In the genomic region with DNA sequence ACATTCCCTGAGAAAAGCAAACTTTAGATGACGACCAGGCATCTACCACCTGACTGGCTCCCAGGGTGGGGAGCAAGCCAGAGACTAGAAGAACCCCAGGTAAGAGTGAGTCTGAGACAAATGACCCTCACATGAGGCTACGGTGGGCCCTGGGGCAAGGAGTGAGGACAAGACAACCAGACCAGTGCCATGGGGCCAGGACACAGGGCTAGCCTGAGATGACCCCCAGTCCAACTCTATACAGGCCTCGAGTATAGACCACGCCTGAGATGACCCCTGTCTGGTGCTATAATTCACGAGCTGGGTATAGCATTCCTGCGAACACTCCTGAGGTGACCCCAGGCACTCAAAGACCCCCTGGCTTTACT, we compare ENCODE assay signal across 12 mouse cellular contexts.
DNase-seq lines count a peak whose midpoint lies in the region; ATAC-seq and TF ChIP-seq lines count a peak whose summit lies in the region.
"Had no signal": no experiment of that assay in that cellular context is flagged by ENCODE, and none has a peak within 500 bp of the region (broad histone marks: within the 10 kb centered on the region; RNA-seq: fewer than 3 reads in every experiment).

No protein-coding gene starts in this region.

- no peak overlapping the region for H3K4me2 ChIP-seq in kidney, embryonic 14.5 days (replicated peaks; ENCODE audit: low read depth, low read length)
- H3K4me2 ChIP-seq in forebrain, embryonic 16.5 days (ENCODE audit: low read length), result no peak overlapping the region
- no peak overlapping the region for H3K4me2 ChIP-seq in liver, embryonic 14.5 days (ENCODE audit: low read depth)
- H3K4me2 ChIP-seq: heart, embryonic 12.5 days had no signal

- H3K27ac ChIP-seq in kidney, embryonic 14.5 days (ENCODE audit: low read depth, low read length), result no peak overlapping the region
- H3K27ac ChIP-seq in MEL (ENCODE audit: control insufficient read depth, low read depth, low read length), result no peak overlapping the region
- H3K27ac ChIP-seq in forebrain, embryonic 16.5 days (ENCODE audit: low read length), result no peak overlapping the region
- H3K27ac ChIP-seq in liver, embryonic 14.5 days, result no peak overlapping the region
- H3K27ac ChIP-seq: macrophage had no signal

- no peak for TF ChIP-seq RAD21 in MEL (IDR thresholded peaks at IDR 0.05; ENCODE audit: low read depth, low read length)

- WGBS in kidney, embryonic 14.5 days, result 66% methylated on average over 6 of the region's 6 CpGs
- 66% methylated on average over 6 of the region's 6 CpGs for WGBS in forebrain, embryonic 16.5 days
- WGBS in liver, embryonic 14.5 days (ENCODE audit: insufficient replicate concordance), result 48% methylated on average over 6 of the region's 6 CpGs

- no peaks in the 10 kb centered on the region for H3K36me3 ChIP-seq in kidney, embryonic 14.5 days (ENCODE audit: control insufficient read depth, insufficient read depth, low read length)
- no peaks in the 10 kb centered on the region for H3K36me3 ChIP-seq in MEL (ENCODE audit: control insufficient read depth in 1 of 2, insufficient read depth in 2 of 2, low read length in 2 of 2)
- no peaks in the 10 kb centered on the region for H3K36me3 ChIP-seq in forebrain, embryonic 16.5 days (ENCODE audit: control insufficient read depth, insufficient read depth)
- H3K36me3 ChIP-seq in liver, embryonic 14.5 days (replicated peaks; ENCODE audit: control insufficient read depth, insufficient read depth, low read depth), result no peaks in the 10 kb centered on the region
- H3K36me3 ChIP-seq: heart, embryonic 12.5 days had no signal

- H3K9ac ChIP-seq in kidney, embryonic 14.5 days (ENCODE audit: low read depth, low read length), result no peak overlapping the region
- peak overlapping the region; percentile 39; the same call in 1 of the 2 replicates for H3K9ac ChIP-seq in MEL (ENCODE audit: control insufficient read depth, low read depth, low read length, poor library complexity, severe bottlenecking)
- no peak overlapping the region for H3K9ac ChIP-seq in forebrain, embryonic 16.5 days (replicated peaks; ENCODE audit: low read depth, low read length)
- no peak overlapping the region for H3K9ac ChIP-seq in liver, embryonic 14.5 days (replicated peaks)
- H3K9ac ChIP-seq: heart, embryonic 12.5 days had no signal

- no peak for TF ChIP-seq EP300 in MEL (IDR thresholded peaks at IDR 0.05; ENCODE audit: low read depth in 1 of 2, low read length in 2 of 2)
- no peak for TF ChIP-seq EP300 in liver, embryonic 14.5 days (IDR thresholded peaks at IDR 0.05; ENCODE audit: low read depth)

- DNase-seq in kidney, postnatal 14 days, result no peak
- no peak for DNase-seq in MEL (ENCODE audit: low read depth, low spot score)
- DNase-seq in liver, embryonic 14.5 days (ENCODE audit: low read depth in 3 of 3, low spot score in 3 of 3), result no peak
- DNase-seq in natural killer cell, adult 2 months (ENCODE audit: low spot score in 2 of 2), result no peak
- no peak for DNase-seq in layer of hippocampus, adult 8-10 months (ENCODE audit: low spot score in 2 of 2)
- DNase-seq: cerebellum, adult 11-12 months; right cerebral cortex, postnatal 25 days had no signal

- H3K79me2 ChIP-seq in MEL (ENCODE audit: control insufficient read depth, insufficient read depth, low read length, poor library complexity), result no peaks in the 10 kb centered on the region

- H3K27me3 ChIP-seq in kidney, embryonic 14.5 days (ENCODE audit: control insufficient read depth, insufficient read depth, low read length), result no peaks in the 10 kb centered on the region
- H3K27me3 ChIP-seq in MEL (ENCODE audit: control insufficient read depth in 1 of 2, insufficient read depth in 2 of 2, low read length in 2 of 2), result no peaks in the 10 kb centered on the region
- H3K27me3 ChIP-seq in forebrain, embryonic 16.5 days (replicated peaks; ENCODE audit: control insufficient read depth, insufficient read depth, low read length), result no peaks in the 10 kb centered on the region
- no peaks in the 10 kb centered on the region for H3K27me3 ChIP-seq in liver, embryonic 14.5 days (ENCODE audit: control insufficient read depth, insufficient read depth, low read length)
- H3K27me3 ChIP-seq: heart, embryonic 12.5 days had no signal

- H3K9me3 ChIP-seq in kidney, embryonic 14.5 days (ENCODE audit: control insufficient read depth, low read length), result no peaks in the 10 kb centered on the region
- H3K9me3 ChIP-seq in MEL (replicated peaks; ENCODE audit: insufficient read depth, low read length), result no peaks in the 10 kb centered on the region
- no peaks in the 10 kb centered on the region for H3K9me3 ChIP-seq in forebrain, embryonic 16.5 days (ENCODE audit: control insufficient read depth, low read length)
- no peaks in the 10 kb centered on the region for H3K9me3 ChIP-seq in liver, embryonic 14.5 days (ENCODE audit: control insufficient read depth, low read length)
- H3K9me3 ChIP-seq: heart, embryonic 12.5 days had no signal

- TF ChIP-seq POLR2A in MEL (IDR thresholded peaks at IDR 0.05; ENCODE audit: control insufficient read depth in 1 of 2, insufficient read depth in 1 of 2, low read depth in 1 of 2, low read length in 2 of 2, poor library complexity in 1 of 2), result no peak

- H3K4me1 ChIP-seq in kidney, embryonic 14.5 days (ENCODE audit: control insufficient read depth, insufficient read depth, low read length), result no peaks in the 10 kb centered on the region
- H3K4me1 ChIP-seq in MEL (ENCODE audit: control insufficient read depth in 1 of 2, insufficient read depth in 2 of 2, low read length in 2 of 2), result peaks cover 0 to 5% of the 10 kb centered on the region in 2 experiments; a peak in 2 of 4 replicates
- H3K4me1 ChIP-seq in forebrain, embryonic 16.5 days (replicated peaks; ENCODE audit: control insufficient read depth, insufficient read depth, low read length), result no peaks in the 10 kb centered on the region
- peaks cover 0 to 3% of the 10 kb centered on the region in 2 experiments; a peak in 1 of 4 replicates for H3K4me1 ChIP-seq in liver, embryonic 14.5 days (replicated peaks; ENCODE audit: control insufficient read depth in 2 of 2, insufficient read depth in 2 of 2, low read length in 1 of 2)

- no peak for TF ChIP-seq CTCF in MEL (IDR thresholded peaks at IDR 0.05 in 2 of 3, conservative IDR thresholded peaks at IDR 0.05 in 1 of 3; ENCODE audit: control insufficient read depth in 1 of 3, insufficient read depth in 1 of 3, low read depth in 2 of 3, low read length in 3 of 3, poor library complexity in 1 of 3, severe bottlenecking in 1 of 3)
- no peak for TF ChIP-seq CTCF in liver, embryonic 14.5 days (IDR thresholded peaks at IDR 0.05; ENCODE audit: low read depth)

- 0 out of 2 replicates have a peak, but pooled peaks have one; percentile 20 for ATAC-seq in kidney, embryonic 14.5 days (ENCODE audit: low FRiP score, low TSS enrichment)
- ATAC-seq in forebrain, embryonic 16.5 days, result peak; percentile 26; the same call in 1 of the 2 replicates
- peak; percentile 39; the same call in 1 of the 2 replicates for ATAC-seq in liver, embryonic 14.5 days (ENCODE audit: insufficient read depth)
- ATAC-seq in frontal cortex, adult (ENCODE audit: low TSS enrichment), result no peak

- H3K4me3 ChIP-seq in kidney, embryonic 14.5 days (ENCODE audit: low read length), result no peak overlapping the region
- peak overlapping the region; percentile 44 to 57; a peak in 3 of 4 replicates for H3K4me3 ChIP-seq in MEL (ENCODE audit: control insufficient read depth in 1 of 2, insufficient read depth in 1 of 2, low read depth in 2 of 2, low read length in 2 of 2)
- H3K4me3 ChIP-seq in forebrain, embryonic 16.5 days (replicated peaks; ENCODE audit: low read length), result no peak overlapping the region
- no peak overlapping the region for H3K4me3 ChIP-seq in liver, embryonic 14.5 days (ENCODE audit: insufficient read depth in 1 of 2, low read depth in 2 of 2, low read length in 2 of 2)
- H3K4me3 ChIP-seq: heart, embryonic 12.5 days had no signal

TF ChIP-seq in MEL, 35 proteins besides CTCF, POLR2A, EP300 and RAD21:
- TF ChIP-seq ZMIZ1 (IDR thresholded peaks at IDR 0.05; ENCODE audit: low read depth, low read length) (no peak), ZNF384 (IDR thresholded peaks at IDR 0.05; ENCODE audit: low read depth, low read length) (no peak), POLR2AphosphoS5 (IDR thresholded peaks at IDR 0.05; ENCODE audit: borderline replicate concordance, low read depth, low read length) (no peak), USF2 (IDR thresholded peaks at IDR 0.05; ENCODE audit: borderline replicate concordance in 1 of 2, insufficient read depth in 1 of 2, low read depth in 1 of 2, low read length in 2 of 2) (no peak), MAZ (IDR thresholded peaks at IDR 0.05; ENCODE audit: low read depth, low read length) (no peak), RCOR1 (IDR thresholded peaks at IDR 0.05; ENCODE audit: low read depth, low read length) (no peak), CHD2 (IDR thresholded peaks at IDR 0.05; ENCODE audit: low read length) (no peak), CHD1 (IDR thresholded peaks at IDR 0.05; ENCODE audit: low read depth, low read length) (no peak), POLR2AphosphoS2 (IDR thresholded peaks at IDR 0.05; ENCODE audit: low read length) (no peak), JUND (IDR thresholded peaks at IDR 0.05; ENCODE audit: low read depth, low read length) (no peak), MYC (IDR thresholded peaks at IDR 0.05; ENCODE audit: low read depth, low read length) (no peak), ZKSCAN1 (IDR thresholded peaks at IDR 0.05; ENCODE audit: low read depth, low read length) (no peak), MAFK (IDR thresholded peaks at IDR 0.05; ENCODE audit: borderline replicate concordance, low read depth, low read length) (no peak), KAT2A (conservative IDR thresholded peaks at IDR 0.05; ENCODE audit: low read depth, low read length) (no peak), SMC3 (IDR thresholded peaks at IDR 0.05; ENCODE audit: low read depth, low read length) (no peak), MAX (IDR thresholded peaks at IDR 0.05; ENCODE audit: low read length) (no peak), BHLHE40 (IDR thresholded peaks at IDR 0.05; ENCODE audit: borderline replicate concordance, low read depth, low read length) (no peak), E2F4 (IDR thresholded peaks at IDR 0.05; ENCODE audit: borderline replicate concordance, low read depth, low read length) (no peak), USF1 (IDR thresholded peaks at IDR 0.05; ENCODE audit: low read depth, low read length) (no peak)

Comparison
In these comparisons a context has a peak if more than half of its experiments do, and no peak if none do; other contexts are left out.
1. H3K4me3 ChIP-seq: peak in MEL (2 of 2); none in kidney, embryonic 14.5 days (single experiment), forebrain, embryonic 16.5 days (single experiment) and liver, embryonic 14.5 days (0 of 2).